Mouse (Mus musculus) mesoderm, embryonic 11.5 days (tissue): Measurements from ENCODE around the gene Mettl17.

Experiments
- DNase-seq: peaks from one replicate; pipeline ENCODE4 v3.0.0-alpha.2; 2012; ENCODE audit warnings: low read depth, low spot score

Gene Mettl17

DNA sequence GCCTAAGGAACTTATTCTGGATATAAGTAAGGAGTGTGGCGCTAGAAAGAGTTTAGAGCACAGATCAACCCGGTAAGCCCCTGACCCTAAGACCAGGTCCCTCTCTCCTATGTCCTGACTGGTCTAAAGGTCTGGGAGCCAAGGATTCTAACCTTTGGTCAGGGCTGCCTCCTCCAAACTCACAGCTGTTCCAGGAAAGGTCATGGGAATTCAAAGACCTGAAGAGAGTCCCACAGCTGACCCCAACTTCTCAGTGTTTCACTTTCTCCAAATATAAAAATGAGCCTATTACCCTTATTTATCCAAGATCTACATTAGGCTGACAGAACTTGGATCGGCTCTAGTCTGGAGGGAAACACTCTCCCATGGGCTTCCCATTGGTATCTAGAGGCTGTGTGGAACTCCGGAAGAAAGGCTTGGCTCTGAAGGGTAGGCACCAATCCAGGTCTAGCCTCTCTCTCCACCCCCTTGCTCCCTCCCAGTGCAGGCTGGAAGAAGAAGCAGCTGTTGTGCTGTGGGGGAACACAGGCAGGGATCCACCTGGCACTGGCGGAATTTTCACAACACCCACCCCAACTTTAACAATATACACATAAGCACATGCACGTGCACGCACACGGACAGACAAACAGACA lies 44.8 kb downstream of the Mettl17 start:
- no peak for DNase-seq

DNA sequence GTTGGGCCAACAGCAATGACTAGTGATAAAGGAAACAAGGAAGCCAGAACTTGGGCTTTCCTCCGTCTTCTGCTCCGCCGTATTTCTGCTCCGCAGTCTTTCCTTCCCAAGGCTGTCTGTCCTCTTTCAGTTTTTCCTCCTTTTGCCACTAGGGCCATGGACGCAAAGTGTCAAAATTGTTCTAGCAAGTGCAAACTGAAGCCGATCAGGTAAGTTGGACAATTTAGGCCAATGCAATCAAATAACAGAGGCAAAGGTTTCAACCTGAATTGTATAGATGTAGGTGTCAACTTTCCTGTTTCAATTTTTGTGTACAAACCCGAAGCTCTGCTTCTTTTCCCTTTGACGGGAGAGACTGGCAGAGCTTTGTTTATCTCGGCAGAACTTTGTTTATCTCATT lies 45.3 kb downstream of the Mettl17 start:
- no peak for DNase-seq

DNA sequence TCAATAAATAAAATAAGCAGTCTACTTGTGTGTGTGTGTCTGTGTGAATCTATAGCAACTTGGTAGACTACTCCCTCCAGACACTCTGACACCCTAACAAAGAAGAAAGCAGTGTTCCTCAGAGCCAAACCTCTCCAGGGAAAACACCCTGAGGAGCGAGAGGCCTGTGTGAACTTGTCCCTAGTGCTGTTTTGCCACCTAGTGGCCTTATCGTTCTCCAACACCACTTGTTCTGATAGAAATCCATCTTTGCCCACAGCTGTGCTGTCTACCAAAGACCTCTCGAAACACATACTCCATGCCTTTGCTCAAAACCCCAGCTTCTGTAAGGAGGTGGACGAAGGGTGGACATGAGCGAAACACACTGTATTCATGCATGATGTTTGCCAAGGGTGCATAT lies 46.2 kb downstream of the Mettl17 start:
- peak; percentile 61 for DNase-seq

DNA sequence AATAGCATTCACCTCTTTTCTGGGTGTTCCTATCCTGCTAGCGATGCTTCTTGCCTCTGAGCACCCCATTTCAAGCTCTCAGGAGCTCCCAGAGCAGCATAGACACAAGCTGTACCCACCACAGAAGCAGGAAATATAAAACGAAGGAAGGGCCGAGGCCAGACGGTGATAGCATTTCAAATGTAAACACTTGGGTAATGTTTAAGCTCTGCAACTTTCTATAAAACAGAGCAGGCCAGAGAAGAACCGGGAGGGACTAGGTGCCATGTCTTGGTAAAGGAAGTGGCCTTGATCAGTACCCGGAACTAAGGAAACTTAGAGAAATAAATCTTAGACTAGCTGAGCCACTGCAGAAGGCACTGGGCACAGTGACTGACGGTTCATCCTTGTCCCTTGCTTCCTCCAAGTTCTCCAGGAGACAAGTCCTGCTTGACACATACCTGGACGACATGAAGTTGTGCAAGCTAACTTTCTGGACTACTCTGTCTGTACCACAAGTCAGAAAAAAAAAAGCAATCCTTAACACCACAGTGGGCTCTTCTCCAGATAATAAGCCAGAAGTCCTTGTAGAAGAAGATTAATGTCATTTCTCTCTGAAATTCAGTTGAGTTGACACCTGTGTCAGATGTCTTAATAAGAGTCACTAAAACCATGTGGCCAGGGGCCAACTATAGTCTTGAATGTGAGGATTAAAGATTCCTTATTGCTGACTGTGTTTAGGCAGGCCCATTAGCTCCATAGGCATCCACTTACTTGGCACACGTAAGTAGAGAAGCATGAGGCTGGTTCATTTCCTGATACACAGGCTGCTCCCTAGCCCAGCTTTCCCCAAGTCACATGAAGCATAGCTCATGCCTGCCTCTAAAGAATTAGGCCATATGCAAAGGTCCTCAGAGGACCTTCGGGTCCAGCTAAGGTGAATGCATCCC lies 47.7 kb downstream of the Mettl17 start:
- no peak for DNase-seq

DNA sequence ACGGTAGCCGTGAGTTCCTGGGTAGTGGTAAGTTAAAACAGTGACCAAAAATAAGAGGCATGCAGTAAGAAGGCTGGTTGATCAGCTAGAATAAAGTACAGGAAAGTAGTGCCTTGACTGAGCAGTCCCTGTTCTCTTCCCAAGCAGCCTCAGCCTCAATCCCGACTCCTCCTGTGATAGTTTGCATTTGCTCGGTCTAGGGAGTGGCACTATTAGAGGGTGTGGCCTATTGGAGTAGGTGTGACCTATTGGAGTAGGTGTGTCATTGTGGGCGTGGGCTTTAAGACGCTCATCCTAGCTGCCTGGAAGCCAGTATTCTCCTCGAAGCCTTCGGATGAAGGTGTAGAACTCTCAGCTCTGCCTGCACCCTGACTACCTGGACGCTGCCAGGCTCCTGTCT lies 54.4 kb downstream of the Mettl17 start:
- no peak for DNase-seq

DNA sequence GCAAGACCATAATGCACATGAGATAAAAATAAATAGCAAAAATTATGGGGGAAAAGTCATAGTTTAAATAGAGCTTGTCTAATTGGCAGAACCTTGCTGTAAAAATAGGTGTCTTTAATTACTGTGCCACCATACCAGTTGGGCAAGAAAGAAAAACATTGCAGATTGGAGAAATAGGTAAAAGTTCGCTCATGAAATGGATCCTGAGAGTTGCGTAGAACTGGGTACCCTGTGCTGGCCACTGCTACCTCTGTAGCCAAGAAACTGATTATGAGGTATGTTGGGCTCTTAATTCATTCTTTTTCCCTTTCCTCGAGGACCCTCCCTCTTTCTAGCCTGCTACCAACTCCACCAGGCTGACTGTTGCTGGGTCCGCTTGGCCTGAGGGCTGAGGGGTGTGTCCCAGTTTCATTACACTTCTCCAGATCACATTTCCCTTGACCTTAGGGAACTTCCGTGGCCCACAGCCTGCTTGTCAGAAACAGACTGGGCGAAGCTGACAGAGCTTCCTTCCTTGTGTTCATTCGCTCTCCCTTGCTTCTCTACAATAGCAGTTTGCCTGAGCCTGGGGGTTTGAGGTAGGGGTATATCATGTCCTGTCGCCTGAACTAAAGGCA lies 56.4 kb downstream of the Mettl17 start:
- DNase-seq: peak; percentile 38

DNA sequence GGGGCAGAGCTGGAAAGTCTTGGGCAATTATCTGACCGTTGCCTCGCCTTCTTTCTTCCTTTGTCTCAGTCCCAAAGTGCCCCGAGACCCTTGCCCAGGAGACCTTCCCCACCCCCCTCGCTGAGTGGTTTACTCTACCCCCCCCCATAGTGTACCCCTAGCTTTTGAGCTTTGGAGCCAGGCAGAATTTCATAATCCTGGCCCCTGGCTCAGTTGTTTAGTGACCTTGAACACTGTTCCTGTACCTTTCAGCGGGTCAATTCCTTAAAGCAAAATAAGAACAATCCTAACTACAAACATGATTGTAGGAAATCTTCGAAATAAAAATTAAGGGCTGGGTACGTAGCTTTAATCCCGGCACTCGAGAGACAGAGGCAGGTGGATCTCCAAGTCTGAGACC lies 56.9 kb downstream of the Mettl17 start:
- no peak for DNase-seq

DNA sequence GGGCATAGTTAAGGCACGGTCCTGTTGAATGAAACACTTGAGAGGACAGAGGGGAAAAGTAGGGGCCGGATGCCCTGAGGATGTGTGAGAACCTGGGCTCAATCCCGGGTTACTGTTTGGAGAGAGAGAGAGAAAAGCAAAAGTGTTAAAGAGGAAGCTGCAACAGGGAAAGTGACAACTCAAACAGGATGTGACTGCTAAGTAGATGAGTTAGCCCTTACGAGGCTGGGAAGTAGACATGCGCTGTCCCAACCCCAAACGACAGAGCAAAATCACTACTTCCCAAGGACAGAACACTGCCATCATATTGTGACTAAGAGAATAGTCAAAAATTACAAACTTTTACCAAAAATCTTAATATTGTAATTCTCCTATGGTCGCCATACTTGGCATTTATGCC lies 57.6 kb downstream of the Mettl17 start:
- DNase-seq: no peak
